Mouse (Mus musculus) forebrain, embryonic 16.5 days (tissue): ENCODE measurements at regions not wholly inside any gene's neighbourhood (a gene's known extent, or its start where the extent isn't known, plus 50 kb on each side); places are given as distances from the start of the nearest gene placed in this dataset.

Experiments used
- ATAC-seq: fragments of 200-750 bp; cut with Nextera tagmentation; 2 replicates; pipeline ENCODE4 v1.8.0; 2017; ENCODE audit warnings: mild to moderate bottlenecking, moderate library complexity
- H3K27ac ChIP-seq: fragments of 300-500 bp; sonication (generic); 2 replicates; pipeline ENCODE4 v1.5.1; 2014; ENCODE audit warnings: low read length, control low read depth
- H3K27me3 ChIP-seq: fragments of 300-500 bp; sonication (generic); replicated peaks from 2 replicates; pipeline ENCODE4 v1.6.1; 2014; ENCODE audit warnings: low read length; ENCODE audit not compliant: control insufficient read depth, insufficient read depth
- H3K36me3 ChIP-seq: fragments of 300-500 bp; sonication (generic); 2 replicates; pipeline ENCODE4 v1.6.1; 2014; ENCODE audit not compliant: control insufficient read depth, insufficient read depth
- H3K4me1 ChIP-seq: fragments of 300-500 bp; sonication (generic); replicated peaks from 2 replicates; pipeline ENCODE4 v1.6.1; 2014; ENCODE audit warnings: low read length; ENCODE audit not compliant: control insufficient read depth, insufficient read depth
- H3K4me2 ChIP-seq: fragments of 300-500 bp; sonication (generic); 2 replicates; pipeline ENCODE4 v1.6.1; 2014; ENCODE audit warnings: mild to moderate bottlenecking, low read length, control low read depth
- H3K4me3 ChIP-seq: fragments of 300-500 bp; sonication (generic); replicated peaks from 2 replicates; pipeline ENCODE4 v1.5.1; 2014; ENCODE audit warnings: mild to moderate bottlenecking, low read length, control low read depth
- H3K9ac ChIP-seq: fragments of 300-500 bp; sonication (generic); replicated peaks from 2 replicates; pipeline ENCODE4 v1.6.1; 2014; ENCODE audit warnings: low read depth, low read length, control low read depth
- H3K9me3 ChIP-seq: fragments of 300-500 bp; sonication (generic); 2 replicates; pipeline ENCODE4 v1.6.1; 2016; ENCODE audit warnings: low read length; ENCODE audit not compliant: control insufficient read depth
- WGBS: fragments of 180-500 bp; shearing (Covaris S2); extraction: QIAGEN DNeasy Blood & Tissue Kit; methylation state at CpG from one replicate; pipeline ENCODE4 v1.1.7; 2014; 5-methylcytosine and 5-hydroxymethylcytosine counted together

- no peak for ATAC-seq
- 89% methylated on average over 5 of the region's 5 CpGs for WGBS
- Histone ChIP-seq H3K9ac (no peak overlapping the region), H3K4me2 (no peak overlapping the region), H3K27ac (no peak overlapping the region), H3K36me3 (no peaks in the 10 kb centered on the region), H3K9me3 (no peaks in the 10 kb centered on the region), H3K4me1 (no peaks in the 10 kb centered on the region), H3K27me3 (no peaks in the 10 kb centered on the region), H3K4me3 (no peak overlapping the region)
These were observed 302.5 kb upstream of the Cxcr4 start for GRCm38 (mm10) chr1:128894546-128894945.

GRCm38 (mm10) chr1:128878291-128878690 lies 286.2 kb upstream of the Cxcr4 start:
- no peak for ATAC-seq
- H3K27me3 ChIP-seq, result no peaks in the 10 kb centered on the region
- no peak overlapping the region for H3K4me3 ChIP-seq
- no peaks in the 10 kb centered on the region for H3K36me3 ChIP-seq
- H3K4me2 ChIP-seq, result no peak overlapping the region
- no peak overlapping the region for H3K9ac ChIP-seq
- no peaks in the 10 kb centered on the region for H3K4me1 ChIP-seq
- H3K9me3 ChIP-seq, result no peaks in the 10 kb centered on the region
- H3K27ac ChIP-seq, result no peak overlapping the region

DNA sequence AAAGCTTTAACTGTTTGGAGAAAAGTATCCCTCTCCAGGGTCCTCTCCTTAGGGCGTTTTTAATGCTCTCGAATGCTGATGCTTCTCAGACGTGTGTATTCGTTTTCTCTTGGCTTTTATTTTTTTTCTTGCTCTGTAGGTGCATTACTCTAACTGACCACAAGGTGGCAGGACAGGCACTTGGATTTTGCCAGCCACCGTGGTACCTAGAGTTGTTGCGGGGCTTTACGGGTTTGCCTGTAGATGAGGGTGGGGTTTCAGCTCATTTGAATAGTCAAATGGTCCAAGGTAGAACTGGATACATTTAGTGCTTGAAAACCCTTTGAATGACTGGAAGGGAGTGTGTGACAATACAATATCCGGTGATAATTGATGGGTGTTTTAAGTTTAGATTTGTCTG lies 283.2 kb upstream of the Cxcr4 start:
- ATAC-seq, result peak; percentile 77
- Histone ChIP-seq H3K27me3 (no peaks in the 10 kb centered on the region), H3K9ac (no peak overlapping the region), H3K4me1 (no peaks in the 10 kb centered on the region), H3K4me3 (no peak overlapping the region), H3K9me3 (no peaks in the 10 kb centered on the region), H3K36me3 (no peaks in the 10 kb centered on the region), H3K27ac (no peak overlapping the region), H3K4me2 (no peak overlapping the region)
- WGBS, result 10% methylated on average over 8 of the region's 8 CpGs

DNA sequence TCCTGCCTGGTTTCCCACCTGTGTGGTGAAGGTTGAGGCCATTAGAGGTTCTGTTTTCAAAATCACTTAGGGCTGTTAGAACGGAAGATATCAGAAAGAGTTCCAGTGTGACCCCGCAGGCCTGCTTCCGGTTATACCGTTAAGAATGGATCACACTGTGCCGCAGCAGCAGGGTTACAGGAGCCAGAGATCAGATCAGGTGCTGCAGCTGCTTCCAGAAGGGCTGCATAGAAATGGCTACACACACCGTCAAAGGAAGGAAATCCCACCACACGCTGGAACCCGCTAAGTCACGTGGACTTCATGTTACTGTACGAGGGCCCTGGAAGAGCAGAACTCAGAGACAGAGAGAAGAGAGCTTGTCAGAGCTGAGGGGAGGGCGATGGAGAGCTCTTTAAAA lies 282.1 kb upstream of the Cxcr4 start:
- H3K9me3 ChIP-seq, result no peaks in the 10 kb centered on the region
- no peak overlapping the region for H3K4me3 ChIP-seq
- no peak overlapping the region for H3K27ac ChIP-seq
- H3K4me1 ChIP-seq, result no peaks in the 10 kb centered on the region
- no peak overlapping the region for H3K9ac ChIP-seq
- H3K27me3 ChIP-seq, result no peaks in the 10 kb centered on the region
- WGBS, result 87% methylated on average over 11 of the region's 11 CpGs
- no peak for ATAC-seq
- H3K4me2 ChIP-seq, result no peak overlapping the region
- H3K36me3 ChIP-seq, result no peaks in the 10 kb centered on the region

- 79% methylated on average over 3 of the region's 3 CpGs for WGBS
- Histone ChIP-seq H3K27me3 (no peaks in the 10 kb centered on the region), H3K36me3 (no peaks in the 10 kb centered on the region), H3K4me3 (no peak overlapping the region), H3K9ac (no peak overlapping the region), H3K9me3 (no peaks in the 10 kb centered on the region), H3K4me2 (no peak overlapping the region), H3K27ac (no peak overlapping the region), H3K4me1 (no peaks in the 10 kb centered on the region)
- no peak for ATAC-seq
These were observed 276.7 kb upstream of the Cxcr4 start for GRCm38 (mm10) chr1:128868761-128869160.

DNA sequence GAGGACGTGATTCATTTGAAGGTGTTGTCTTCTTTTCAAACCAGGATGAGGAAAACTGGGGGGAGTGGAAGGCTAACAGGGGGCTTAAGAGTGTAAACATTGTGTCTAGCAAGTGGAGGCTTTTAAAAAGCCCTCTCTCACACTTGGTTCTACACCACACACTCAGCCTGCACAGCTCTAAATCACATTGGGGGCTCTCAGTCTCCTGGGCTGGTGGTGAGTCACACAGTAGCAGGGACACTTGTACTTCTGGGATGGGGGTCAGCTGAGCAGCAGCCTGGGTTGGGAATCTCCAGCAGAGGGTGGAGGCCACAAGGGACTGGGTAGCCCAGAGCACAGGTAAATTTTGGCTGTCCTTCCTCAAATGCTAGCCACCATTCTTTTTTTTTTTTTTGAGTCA lies 268.4 kb upstream of the Cxcr4 start:
- H3K4me3 ChIP-seq, result no peak overlapping the region
- H3K27me3 ChIP-seq, result no peaks in the 10 kb centered on the region
- no peaks in the 10 kb centered on the region for H3K36me3 ChIP-seq
- no peak overlapping the region for H3K9ac ChIP-seq
- no peak overlapping the region for H3K4me2 ChIP-seq
- no peaks in the 10 kb centered on the region for H3K9me3 ChIP-seq
- WGBS, result 3% methylated on average over 1 of the region's 1 CpGs
- H3K4me1 ChIP-seq, result peaks cover 8% of the 10 kb centered on the region
- no peak for ATAC-seq
- H3K27ac ChIP-seq, result no peak overlapping the region

GRCm38 (mm10) chr1:128860094-128860493 lies 268.0 kb upstream of the Cxcr4 start:
- no peaks in the 10 kb centered on the region for H3K9me3 ChIP-seq
- H3K36me3 ChIP-seq, result no peaks in the 10 kb centered on the region
- H3K27ac ChIP-seq, result no peak overlapping the region
- H3K27me3 ChIP-seq, result no peaks in the 10 kb centered on the region
- peaks cover 8% of the 10 kb centered on the region for H3K4me1 ChIP-seq
- H3K9ac ChIP-seq, result no peak overlapping the region
- 1% methylated on average over 7 of the region's 7 CpGs for WGBS
- H3K4me2 ChIP-seq, result no peak overlapping the region
- H3K4me3 ChIP-seq, result no peak overlapping the region
- 0 out of 2 replicates have a peak, but pooled peaks have one; percentile 20 for ATAC-seq

DNA sequence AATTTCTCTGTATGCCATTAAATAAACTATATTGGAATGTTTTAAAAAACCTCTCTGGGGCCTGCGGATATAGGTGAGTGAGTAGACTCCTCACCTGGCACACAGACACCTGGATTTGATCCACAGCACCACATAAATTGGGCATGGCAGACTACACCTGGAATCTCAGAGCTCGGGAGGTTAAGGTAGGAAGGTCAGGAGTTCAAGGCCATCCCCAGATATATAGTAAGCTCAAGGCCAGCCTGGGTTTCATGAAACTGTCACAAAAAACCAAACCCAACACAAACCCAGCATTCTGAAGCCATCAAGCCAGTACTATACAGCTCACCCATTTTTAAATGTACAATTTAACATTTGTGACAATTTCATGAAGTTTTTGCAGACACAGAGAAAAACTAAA lies 266.6 kb upstream of the Cxcr4 start:
- no peak for ATAC-seq
- Histone ChIP-seq H3K27me3 (no peaks in the 10 kb centered on the region), H3K4me3 (no peak overlapping the region), H3K27ac (no peak overlapping the region), H3K9me3 (no peaks in the 10 kb centered on the region), H3K4me1 (peaks cover 8% of the 10 kb centered on the region), H3K36me3 (no peaks in the 10 kb centered on the region), H3K9ac (no peak overlapping the region), H3K4me2 (no peak overlapping the region)
- WGBS, result 92% methylated on average over 2 of the region's 2 CpGs

GRCm38 (mm10) chr1:128856933-128857332 lies 264.8 kb upstream of the Cxcr4 start:
- ATAC-seq, result no peak
- peaks cover 8% of the 10 kb centered on the region for H3K4me1 ChIP-seq
- 36% methylated on average over 2 of the region's 2 CpGs for WGBS
- H3K27me3 ChIP-seq, result no peaks in the 10 kb centered on the region
- H3K4me2 ChIP-seq, result no peak overlapping the region
- H3K4me3 ChIP-seq, result no peak overlapping the region
- no peak overlapping the region for H3K9ac ChIP-seq
- H3K27ac ChIP-seq, result no peak overlapping the region
- H3K36me3 ChIP-seq, result no peaks in the 10 kb centered on the region
- H3K9me3 ChIP-seq, result no peaks in the 10 kb centered on the region

- no peaks in the 10 kb centered on the region for H3K9me3 ChIP-seq
- no peak overlapping the region for H3K4me3 ChIP-seq
- no peak for ATAC-seq
- H3K4me2 ChIP-seq, result no peak overlapping the region
- H3K4me1 ChIP-seq, result peaks cover under 1% of the 10 kb centered on the region
- no peaks in the 10 kb centered on the region for H3K36me3 ChIP-seq
- no peak overlapping the region for H3K27ac ChIP-seq
- H3K27me3 ChIP-seq, result no peaks in the 10 kb centered on the region
- WGBS, result 53% methylated on average over 9 of the region's 9 CpGs
- no peak overlapping the region for H3K9ac ChIP-seq
These were observed 262.6 kb upstream of the Cxcr4 start for GRCm38 (mm10) chr1:128854649-128855048.
